Mouse (Mus musculus) embryonic fibroblast, embryonic 13.5 days (primary cell): Measurements from ENCODE around the gene Map3k19.

ENCODE experiments used
- CTCF ChIP-seq: IDR thresholded peaks from 2 replicates; pipeline ENCODE4 v1.5.1; 2011; ENCODE audit warnings: mild to moderate bottlenecking, control low read depth, low read length, moderate library complexity, borderline replicate concordance; ENCODE audit not compliant: insufficient read depth
- POLR2A ChIP-seq: IDR thresholded peaks from 2 replicates; pipeline ENCODE4 v1.6.1; 2011; ENCODE audit warnings: low read depth, mild to moderate bottlenecking, control low read depth, low read length, moderate library complexity

DNA sequence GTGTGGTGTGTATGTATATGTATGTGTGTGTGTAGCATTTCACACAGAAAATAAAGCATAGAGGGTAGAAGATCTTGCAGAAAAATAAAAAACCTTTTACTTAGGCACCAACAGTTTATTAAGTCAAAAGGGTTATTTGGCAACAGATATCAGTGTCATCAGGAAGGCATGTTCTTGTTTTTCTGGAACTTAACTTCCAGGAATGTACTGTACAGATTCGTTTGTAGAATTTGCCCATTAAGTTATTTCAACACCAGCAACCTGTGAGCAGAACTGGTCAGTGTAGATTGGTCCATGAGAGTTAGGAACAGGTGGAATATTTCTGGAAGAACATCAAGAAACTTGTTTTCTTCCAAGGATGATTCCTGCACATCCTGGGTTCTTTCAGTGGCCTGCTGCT lies 44.6 kb upstream of the Map3k19 start:
- TF ChIP-seq CTCF (no peak), POLR2A (no peak)
